Mouse (Mus musculus) left cerebral cortex, adult 8-10 months (tissue): ENCODE measurements around the gene Cenpw. TPM values are rescaled to one million over a fixed set of nuclear protein-coding genes. Genes with fewer than 3 reads are reported as not detected.

ENCODE experiments used
- DNase-seq, 2 experiments: peaks; one replicate each; pipeline ENCODE4 v3.0.0; 2022; ENCODE audit warnings: low spot score in 2 of 2
- total RNA-seq, 4 experiments: library from RNA; stranded (reverse); gene quantifications; 2 replicates each; pipeline ENCODE4 v1.2.4; 2022

The Cenpw gene
- total RNA-seq = 1 to 10 TPM; 1.7 to 3.7 (median 3.0) TPM

DNA sequence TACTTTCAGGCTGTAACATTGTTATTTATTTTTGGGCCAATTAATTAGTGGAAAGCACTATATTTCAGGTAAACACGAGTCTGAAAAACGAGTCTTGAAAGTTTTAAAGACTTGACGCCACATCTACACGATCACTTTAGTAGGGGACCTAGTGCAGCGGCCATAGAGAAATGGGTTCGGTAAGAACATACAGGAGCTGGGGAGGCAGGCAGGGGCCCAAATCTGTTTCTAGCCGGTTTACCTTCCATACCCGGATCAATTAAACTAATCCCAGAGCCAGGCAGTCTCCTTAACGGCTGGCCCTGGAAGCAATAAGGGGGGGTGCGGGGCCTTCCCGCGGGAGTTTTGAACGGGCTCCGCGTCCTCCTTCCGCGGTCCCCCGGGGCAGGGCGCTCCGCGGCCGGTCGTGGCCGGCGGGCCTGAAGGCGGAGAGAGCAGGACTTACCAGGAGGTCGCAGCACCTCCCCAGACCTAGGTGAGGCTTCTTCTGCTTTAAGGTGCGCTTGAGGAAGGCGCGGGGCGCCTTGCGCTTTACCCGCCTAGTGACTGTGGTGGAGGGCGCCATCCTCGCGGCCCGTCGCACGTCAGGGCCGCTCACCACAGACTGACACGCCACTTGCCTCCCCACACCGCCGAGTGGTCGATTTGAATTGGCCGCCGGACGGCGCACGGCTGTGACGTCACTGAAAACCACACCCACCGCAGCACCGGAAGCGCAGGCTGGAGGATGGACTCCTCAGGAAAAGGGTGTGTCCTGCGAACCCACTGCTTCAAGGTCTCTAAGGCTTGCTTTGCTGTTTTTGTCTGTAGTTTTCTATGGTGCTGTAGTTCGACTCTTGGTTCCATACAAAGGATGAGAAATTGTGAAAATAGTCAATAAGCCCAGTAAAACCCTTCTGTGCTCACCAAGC, at the start of gene Cenpw:
Gene Cenpw (minus strand): TSS at position 645 of the 911 bp plus-strand sequence.
- DNase-seq = peak; percentile 72 to 78

DNA sequence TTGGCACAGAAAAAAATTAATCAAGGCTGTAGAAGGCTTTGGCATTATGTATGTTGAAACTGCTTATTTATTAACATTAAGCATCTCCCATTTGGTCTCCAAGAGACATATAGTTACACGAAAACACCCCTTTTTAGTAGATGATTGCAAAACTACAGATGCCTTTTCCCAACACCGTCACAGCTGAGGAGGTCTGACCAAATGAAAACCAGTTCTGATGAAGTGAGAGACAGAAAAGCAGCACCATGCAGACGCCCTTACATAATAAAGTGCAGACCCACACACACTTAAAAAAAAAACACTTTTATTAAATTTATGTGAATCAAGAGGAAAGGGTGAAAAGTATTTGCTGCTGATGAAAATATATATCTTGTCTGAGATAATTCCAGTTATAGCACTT, 49.3 kb upstream of the Cenpw start:
- DNase-seq = no peak

DNA sequence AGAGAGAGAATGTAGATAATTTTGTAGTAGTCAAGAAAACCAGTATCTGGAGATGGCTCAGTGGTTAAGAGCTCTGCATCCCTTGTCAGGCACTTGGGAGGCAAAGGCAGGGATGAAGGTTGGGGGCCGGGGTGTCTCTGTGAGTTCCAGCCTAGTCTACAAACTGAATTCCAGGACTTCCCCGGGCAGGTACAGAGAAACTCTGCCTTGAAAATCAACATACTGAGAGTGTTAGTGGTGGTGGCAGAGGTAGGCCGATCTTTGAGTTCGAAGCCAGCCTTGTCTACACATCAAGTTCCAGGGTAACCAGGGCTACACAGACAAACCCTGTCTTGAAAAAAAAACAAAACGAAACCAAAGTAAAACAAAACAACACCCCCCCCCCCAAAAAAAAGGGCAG, 859 bp downstream of the Cenpw start:
- no peak for DNase-seq

DNA sequence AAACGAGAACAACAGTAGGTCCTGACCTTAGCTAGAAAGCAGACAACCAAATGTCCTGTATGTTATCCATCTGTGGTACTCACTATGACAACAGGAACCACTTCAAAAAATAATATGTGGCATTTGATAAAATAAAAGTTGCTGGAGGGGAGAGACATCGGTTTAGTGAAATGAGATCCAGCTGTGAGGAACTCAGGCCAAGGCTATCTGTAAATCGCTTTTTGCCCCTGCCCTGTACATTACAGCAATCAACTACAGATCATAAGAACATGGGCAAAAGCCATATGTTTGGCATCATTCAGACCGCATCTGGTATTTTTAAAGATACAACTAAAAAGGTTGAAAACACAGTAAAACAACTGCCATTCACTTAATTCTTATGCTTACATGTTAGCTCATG, 32.7 kb downstream of the Cenpw start:
- DNase-seq = no peak
